In the genomic region with DNA sequence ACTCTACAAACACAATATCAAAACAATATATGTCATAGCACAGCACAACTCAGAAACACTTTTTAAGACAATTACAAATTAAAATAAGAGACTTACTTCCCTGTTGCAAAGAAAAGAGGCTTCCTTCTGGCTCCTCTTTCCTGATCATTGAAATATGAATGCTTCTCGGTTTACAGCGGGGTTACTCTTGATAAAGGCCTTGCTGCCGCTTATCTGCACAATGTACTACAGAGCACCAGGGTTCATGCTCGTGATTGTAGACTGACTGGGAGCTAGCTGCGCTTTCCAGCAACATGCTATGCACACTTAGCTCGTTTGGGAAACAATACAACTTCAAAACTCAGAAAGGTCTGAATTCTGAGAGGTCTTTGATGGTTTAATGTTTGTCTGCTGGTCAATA, we compare ENCODE assay signal across 9 mouse cellular contexts. TPM values are rescaled to one million over a fixed set of nuclear protein-coding genes. Genes with fewer than 3 reads are reported as not detected.
A peak's percentile ranks its signal among the peaks of the same experiment; 100 is the strongest.
DNase-seq lines count a peak whose midpoint lies in the region; ATAC-seq and TF ChIP-seq lines count a peak whose summit lies in the region.
"Had no signal": no experiment of that assay in that cellular context is flagged by ENCODE, and none has a peak within 500 bp of the region (broad histone marks: within the 10 kb centered on the region; RNA-seq: fewer than 3 reads in every experiment).

No protein-coding gene starts in this region.

- H3K27ac ChIP-seq in layer of hippocampus, adult 2 months: peak overlapping the region; percentile 14; the same call in 1 of the 2 replicates
- H3K27ac ChIP-seq in forebrain, embryonic 11.5 days (ENCODE audit: low read depth, low read length): no peak overlapping the region
- no peak overlapping the region for H3K27ac ChIP-seq in limb, embryonic 11.5 days (replicated peaks; ENCODE audit: low read depth, low read length)
- H3K27ac ChIP-seq in neural tube, embryonic 12.5 days: no peak overlapping the region
- H3K27ac ChIP-seq: kidney, postnatal 0 days had no signal

- no peak for TF ChIP-seq CTCF in layer of hippocampus, adult 2 months (conservative IDR thresholded peaks at IDR 0.05)
- TF ChIP-seq CTCF in lung, adult 2 months (IDR thresholded peaks at IDR 0.05; ENCODE audit: insufficient read depth, low read length): no peak

- TF ChIP-seq POLR2A in lung, adult 2 months (IDR thresholded peaks at IDR 0.05; ENCODE audit: borderline replicate concordance, extremely low read depth, low read depth, low read length): no peak

- no peak overlapping the region for H3K4me3 ChIP-seq in layer of hippocampus, adult 2 months
- peak overlapping the region; percentile 89; the same call in 1 of the 2 replicates for H3K4me3 ChIP-seq in forebrain, embryonic 11.5 days (ENCODE audit: low read depth, low read length)
- H3K4me3 ChIP-seq in limb, embryonic 11.5 days (ENCODE audit: low read depth, low read length): no peak overlapping the region
- H3K4me3 ChIP-seq in neural tube, embryonic 12.5 days: no peak overlapping the region
- no peak overlapping the region for H3K4me3 ChIP-seq in lung, adult 2 months (replicated peaks; ENCODE audit: extremely low read depth, low read depth, low read length)

- H3K9me3 ChIP-seq in forebrain, embryonic 11.5 days (ENCODE audit: control insufficient read depth, low read length): no peaks in the 10 kb centered on the region
- no peaks in the 10 kb centered on the region for H3K9me3 ChIP-seq in limb, embryonic 11.5 days (ENCODE audit: control insufficient read depth, low read length)
- no peaks in the 10 kb centered on the region for H3K9me3 ChIP-seq in neural tube, embryonic 12.5 days

- H3K4me1 ChIP-seq in forebrain, embryonic 11.5 days (replicated peaks; ENCODE audit: control insufficient read depth, insufficient read depth, low read length): 0 out of 2 replicates have a peak, but pooled peaks cover 3% of the 10 kb centered on the region
- 0 out of 2 replicates have a peak, but pooled peaks cover 4% of the 10 kb centered on the region for H3K4me1 ChIP-seq in limb, embryonic 11.5 days (ENCODE audit: control insufficient read depth, insufficient read depth, low read length)
- H3K4me1 ChIP-seq in neural tube, embryonic 12.5 days: peaks cover 7% of the 10 kb centered on the region
- H3K4me1 ChIP-seq in lung, adult 2 months (ENCODE audit: control insufficient read depth, insufficient read depth, low read length): peaks cover 5% of the 10 kb centered on the region; the same call in 1 of the 2 replicates

- ATAC-seq in forebrain, embryonic 11.5 days (replicated peaks; ENCODE audit: low FRiP score): no peak
- ATAC-seq in limb, embryonic 11.5 days (ENCODE audit: insufficient number of reproducible peaks, low FRiP score, low TSS enrichment, low read depth): no peak
- no peak for ATAC-seq in neural tube, embryonic 12.5 days (ENCODE audit: low FRiP score, low read depth)

- no peak for DNase-seq in layer of hippocampus, adult 2 months (ENCODE audit: low spot score in 2 of 2)
- DNase-seq in layer of hippocampus, postnatal 14 days (ENCODE audit: low spot score in 2 of 2): no peak
- no peak for DNase-seq in forebrain, embryonic 11.5 days (ENCODE audit: low spot score)
- no peak for DNase-seq in limb, embryonic 11.5 days (ENCODE audit: low spot score)
- DNase-seq in cerebellum, postnatal 36 days: no peak
- DNase-seq in adrenal gland, adult 8-10 months: no peak
- no peak for DNase-seq in lung, adult 2 months

- no peak overlapping the region; the same call in 1 of the 2 replicates for H3K4me2 ChIP-seq in forebrain, embryonic 11.5 days (ENCODE audit: low read depth, low read length, severe bottlenecking)
- peak overlapping the region; percentile 27; the same call in 1 of the 2 replicates for H3K4me2 ChIP-seq in limb, embryonic 11.5 days (ENCODE audit: low read depth, severe bottlenecking)
- 0 out of 2 replicates have a peak overlapping the region, but pooled peaks have one; percentile 32 for H3K4me2 ChIP-seq in neural tube, embryonic 12.5 days (replicated peaks)

- H3K9ac ChIP-seq in forebrain, embryonic 11.5 days (ENCODE audit: low read length): peak overlapping the region; percentile 9; the same call in 1 of the 2 replicates
- H3K9ac ChIP-seq in limb, embryonic 11.5 days (ENCODE audit: low read length): no peak overlapping the region
- no peak overlapping the region for H3K9ac ChIP-seq in neural tube, embryonic 12.5 days

- 50% methylated on average over 6 of the region's 6 CpGs for WGBS in forebrain, embryonic 11.5 days
- 60% methylated on average over 6 of the region's 6 CpGs for WGBS in limb, embryonic 11.5 days
- 57% methylated on average over 6 of the region's 6 CpGs for WGBS in neural tube, embryonic 12.5 days
- WGBS in lung, adult 2 months: 60% methylated on average over 6 of the region's 6 CpGs

- H3K27me3 ChIP-seq in forebrain, embryonic 11.5 days (ENCODE audit: control insufficient read depth, insufficient read depth, low read length): no peaks in the 10 kb centered on the region
- H3K27me3 ChIP-seq in limb, embryonic 11.5 days (ENCODE audit: control insufficient read depth, insufficient read depth, low read length): no peaks in the 10 kb centered on the region
- no peaks in the 10 kb centered on the region for H3K27me3 ChIP-seq in neural tube, embryonic 12.5 days (replicated peaks)

- no peaks in the 10 kb centered on the region for H3K36me3 ChIP-seq in forebrain, embryonic 11.5 days (ENCODE audit: control insufficient read depth, insufficient read depth, low read length)
- H3K36me3 ChIP-seq in limb, embryonic 11.5 days (ENCODE audit: control insufficient read depth, insufficient read depth, low read length): no peaks in the 10 kb centered on the region
- H3K36me3 ChIP-seq in neural tube, embryonic 12.5 days: no peaks in the 10 kb centered on the region

RNA-seq across cellular contexts. Expression of a gene that starts 0.7 kb away (rescaled TPM):
- 1 to 10 TPM; 7.0 to 7.6 TPM for total RNA-seq in layer of hippocampus, adult 2 months (2021)
- total RNA-seq in layer of hippocampus, postnatal 14 days (2021): 1 to 10 TPM; 8.0 to 8.1 TPM
- polyA plus RNA-seq in forebrain, embryonic 11.5 days (2014; fragmentation: Nextera tagmentation; extraction: Ambion mirVana): 3.6 and 4.5 TPM in 2 replicates
- 2.8 and 3.6 TPM in 2 replicates for polyA plus RNA-seq in limb, embryonic 11.5 days (2014; fragmentation: Nextera tagmentation; extraction: Ambion mirVana)
- 3.2 and 4.2 TPM in 2 replicates for polyA plus RNA-seq in neural tube, embryonic 12.5 days (2016; fragmentation: Nextera tagmentation; extraction: Ambion mirVana)
- total RNA-seq in adrenal gland, adult 8-10 months (2022): 10 to 100 TPM in 2 of 4 experiments, 1 to 10 TPM in 2; 6.5 to 10.8 (median 8.8) TPM
- polyA plus RNA-seq in lung, adult 2 months (2012; rRNA removed): 6.0 and 6.5 TPM in 2 replicates

RNA-seq across cellular contexts. Expression of a gene that starts 17.5 kb away (rescaled TPM):
- total RNA-seq in layer of hippocampus, adult 2 months (2021): not detected
- not detected for total RNA-seq in layer of hippocampus, postnatal 14 days (2021)
- not detected in 2 replicates for polyA plus RNA-seq in forebrain, embryonic 11.5 days (2014; fragmentation: Nextera tagmentation; extraction: Ambion mirVana)
- 0.41 TPM in 1 of 2 replicates, not detected in the other for polyA plus RNA-seq in limb, embryonic 11.5 days (2014; fragmentation: Nextera tagmentation; extraction: Ambion mirVana)
- not detected in 2 replicates for polyA plus RNA-seq in neural tube, embryonic 12.5 days (2016; fragmentation: Nextera tagmentation; extraction: Ambion mirVana)
- under 1 TPM; 0.56 to 0.94 (median 0.78) TPM for total RNA-seq in adrenal gland, adult 8-10 months (2022)
- 11.0 and 20.6 TPM in 2 replicates for polyA plus RNA-seq in lung, adult 2 months (2012; rRNA removed)

RNA-seq across cellular contexts. Expression of a gene that starts 20.0 kb away (rescaled TPM):
- total RNA-seq in layer of hippocampus, adult 2 months (2021): 10 to 100 TPM; 86.5 to 91.0 TPM
- total RNA-seq in layer of hippocampus, postnatal 14 days (2021): 10 to 100 TPM; 79.5 to 82.3 TPM
- 52.4 and 53.9 TPM in 2 replicates for polyA plus RNA-seq in forebrain, embryonic 11.5 days (2014; fragmentation: Nextera tagmentation; extraction: Ambion mirVana)
- 41.7 and 46.5 TPM in 2 replicates for polyA plus RNA-seq in limb, embryonic 11.5 days (2014; fragmentation: Nextera tagmentation; extraction: Ambion mirVana)
- 70.2 and 72.6 TPM in 2 replicates for polyA plus RNA-seq in neural tube, embryonic 12.5 days (2016; fragmentation: Nextera tagmentation; extraction: Ambion mirVana)
- 10 to 100 TPM; 36.9 to 57.2 (median 45.6) TPM for total RNA-seq in adrenal gland, adult 8-10 months (2022)
- polyA plus RNA-seq in lung, adult 2 months (2012; rRNA removed): 246 and 274 TPM in 2 replicates

RNA-seq across cellular contexts. Expression of a gene that starts 27.9 kb away (rescaled TPM):
- total RNA-seq in layer of hippocampus, adult 2 months (2021): 1 to 10 TPM in 1 of 2 experiments, under 1 TPM in 1; 0.98 to 1.2 TPM
- 1 to 10 TPM in 1 of 2 experiments, under 1 TPM in 1; 0.81 to 1.1 TPM for total RNA-seq in layer of hippocampus, postnatal 14 days (2021)
- 2.2 and 2.5 TPM in 2 replicates for polyA plus RNA-seq in forebrain, embryonic 11.5 days (2014; fragmentation: Nextera tagmentation; extraction: Ambion mirVana)
- 2.2 and 3.2 TPM in 2 replicates for polyA plus RNA-seq in limb, embryonic 11.5 days (2014; fragmentation: Nextera tagmentation; extraction: Ambion mirVana)
- 1.2 and 1.7 TPM in 2 replicates for polyA plus RNA-seq in neural tube, embryonic 12.5 days (2016; fragmentation: Nextera tagmentation; extraction: Ambion mirVana)
- 1 to 10 TPM in 3 of 4 experiments, under 1 TPM in 1; 0.49 to 2.0 (median 1.6) TPM for total RNA-seq in adrenal gland, adult 8-10 months (2022)
- 16.3 and 17.4 TPM in 2 replicates for polyA plus RNA-seq in lung, adult 2 months (2012; rRNA removed)

RNA-seq across cellular contexts. Expression of a gene that starts 31.3 kb away (rescaled TPM):
- 10 to 100 TPM; 13.5 to 14.7 TPM for total RNA-seq in layer of hippocampus, adult 2 months (2021)
- 10 to 100 TPM in 1 of 2 experiments, 1 to 10 TPM in 1; 8.9 to 11.5 TPM for total RNA-seq in layer of hippocampus, postnatal 14 days (2021)
- polyA plus RNA-seq in forebrain, embryonic 11.5 days (2014; fragmentation: Nextera tagmentation; extraction: Ambion mirVana): 23.4 and 24.8 TPM in 2 replicates
- 25.8 and 28.1 TPM in 2 replicates for polyA plus RNA-seq in limb, embryonic 11.5 days (2014; fragmentation: Nextera tagmentation; extraction: Ambion mirVana)
- 26.8 TPM in 2 replicates for polyA plus RNA-seq in neural tube, embryonic 12.5 days (2016; fragmentation: Nextera tagmentation; extraction: Ambion mirVana)
- total RNA-seq in adrenal gland, adult 8-10 months (2022): 100 to 1,000 TPM in 2 of 4 experiments, 10 to 100 TPM in 2; 52.1 to 174 (median 93.2) TPM
- 31.4 and 33.2 TPM in 2 replicates for polyA plus RNA-seq in lung, adult 2 months (2012; rRNA removed)
